Mouse (Mus musculus) midbrain, embryonic 13.5 days (tissue): ENCODE results near the gene Gm29776. TPM values are rescaled to one million over a fixed set of nuclear protein-coding genes. Genes with fewer than 3 reads are reported as not detected.

Experiments
- ATAC-seq: fragments of 200-750 bp; cut with Nextera tagmentation; 2 replicates; pipeline ENCODE4 v1.8.0; 2017; ENCODE audit warnings: mild to moderate bottlenecking, moderate TSS enrichment, moderate library complexity
- H3K27ac ChIP-seq: fragments of 300-500 bp; sonication (generic); 2 replicates; pipeline ENCODE4 v1.5.1; 2015; ENCODE audit warnings: inconsistent platforms, mild to moderate bottlenecking, moderate library complexity
- H3K27me3 ChIP-seq: fragments of 300-500 bp; sonication (generic); 2 replicates; pipeline ENCODE4 v1.6.1; 2015; ENCODE audit warnings: mild to moderate bottlenecking, inconsistent platforms
- H3K36me3 ChIP-seq: fragments of 300-500 bp; sonication (generic); 2 replicates; pipeline ENCODE4 v1.6.1; 2015; ENCODE audit warnings: mild to moderate bottlenecking, inconsistent platforms
- H3K4me1 ChIP-seq: fragments of 300-500 bp; sonication (generic); replicated peaks from 2 replicates; pipeline ENCODE4 v1.6.1; 2015; ENCODE audit warnings: inconsistent platforms
- H3K4me2 ChIP-seq: fragments of 300-500 bp; sonication (generic); replicated peaks from 2 replicates; pipeline ENCODE4 v1.6.1; 2015; ENCODE audit warnings: moderate library complexity, mild to moderate bottlenecking, inconsistent platforms
- H3K4me3 ChIP-seq: fragments of 300-500 bp; sonication (generic); replicated peaks from 2 replicates; pipeline ENCODE4 v1.5.1; 2015; ENCODE audit warnings: mild to moderate bottlenecking, inconsistent platforms
- H3K9ac ChIP-seq: fragments of 300-500 bp; sonication (generic); replicated peaks from 2 replicates; pipeline ENCODE4 v1.6.1; 2015; ENCODE audit warnings: mild to moderate bottlenecking, inconsistent platforms
- H3K9me3 ChIP-seq: fragments of 300-500 bp; sonication (generic); 2 replicates; pipeline ENCODE4 v1.6.1; 2016; ENCODE audit warnings: mild to moderate bottlenecking, inconsistent platforms
- WGBS: fragments of 180-500 bp; shearing (Covaris S2); methylation state at CpG from one replicate; pipeline ENCODE4 v1.1.7; 2015; 5-methylcytosine and 5-hydroxymethylcytosine counted together
- polyA plus RNA-seq: library from polyadenylated mRNA; unstranded; fragments of >200 nt; fragmentation: Nextera tagmentation; extraction: Ambion mirVana; gene quantifications from 2 replicates; pipeline ENCODE4 v1.2.1, GENCODE M21; 2015

Gm29776 gene
- polyA plus RNA-seq, 1 experiment from 2014 or later, result 0.32 TPM

GRCm38 (mm10) chr14:54705844-54706243, 7.2 kb upstream of the Gm29776 start:
- WGBS, result 65% methylated on average over 5 of the region's 5 CpGs

GRCm38 (mm10) chr14:54703207-54703606, 4.6 kb upstream of the Gm29776 start:
- H3K36me3 ChIP-seq, result no peaks in the 10 kb centered on the region
- 73% methylated on average over 10 of the region's 10 CpGs for WGBS
- no peak overlapping the region for H3K27ac ChIP-seq
- ATAC-seq, result no peak
- no peak overlapping the region for H3K4me2 ChIP-seq
- H3K27me3 ChIP-seq, result 0 out of 2 replicates have a peak, but pooled peaks cover 5% of the 10 kb centered on the region
- no peaks in the 10 kb centered on the region for H3K9me3 ChIP-seq
- no peak overlapping the region for H3K9ac ChIP-seq
- H3K4me3 ChIP-seq, result no peak overlapping the region
- no peaks in the 10 kb centered on the region for H3K4me1 ChIP-seq

More at GRCm38 (mm10) chr14:54705844-54706243, 7.2 kb upstream of the Gm29776 start:
- H3K27me3 ChIP-seq, result 0 out of 2 replicates have a peak, but pooled peaks cover 5% of the 10 kb centered on the region
- no peak overlapping the region for H3K4me3 ChIP-seq
- H3K36me3 ChIP-seq, result no peaks in the 10 kb centered on the region
- no peak overlapping the region for H3K27ac ChIP-seq
- no peak overlapping the region for H3K4me2 ChIP-seq
- H3K4me1 ChIP-seq, result no peaks in the 10 kb centered on the region
- H3K9ac ChIP-seq, result no peak overlapping the region
- H3K9me3 ChIP-seq, result no peaks in the 10 kb centered on the region
- ATAC-seq, result no peak

- Histone ChIP-seq H3K4me3 (no peak overlapping the region), H3K27me3 (0 out of 2 replicates have a peak, but pooled peaks cover 5% of the 10 kb centered on the region), H3K4me1 (no peaks in the 10 kb centered on the region), H3K27ac (no peak overlapping the region), H3K9me3 (no peaks in the 10 kb centered on the region), H3K4me2 (no peak overlapping the region), H3K9ac (no peak overlapping the region), H3K36me3 (no peaks in the 10 kb centered on the region)
- WGBS, result 15% methylated on average over 6 of the region's 6 CpGs
- ATAC-seq, result no peak
Observed at GRCm38 (mm10) chr14:54701298-54701697, 2.7 kb upstream of the Gm29776 start.

- no peak overlapping the region for H3K9ac ChIP-seq
- no peaks in the 10 kb centered on the region for H3K9me3 ChIP-seq
- 0 out of 2 replicates have a peak, but pooled peaks cover 5% of the 10 kb centered on the region for H3K27me3 ChIP-seq
- no peak for ATAC-seq
- no peak overlapping the region for H3K4me2 ChIP-seq
- H3K27ac ChIP-seq, result no peak overlapping the region
- 57% methylated on average over 3 of the region's 3 CpGs for WGBS
- no peaks in the 10 kb centered on the region for H3K4me1 ChIP-seq
- peaks cover 5% of the 10 kb centered on the region; the same call in 1 of the 2 replicates for H3K36me3 ChIP-seq
- H3K4me3 ChIP-seq, result no peak overlapping the region
Observed at GRCm38 (mm10) chr14:54699586-54699985, 953 bp upstream of the Gm29776 start.

GRCm38 (mm10) chr14:54696752-54697151, 1.9 kb downstream of the Gm29776 start:
- Histone ChIP-seq H3K4me1 (no peaks in the 10 kb centered on the region), H3K27me3 (no peaks in the 10 kb centered on the region), H3K4me3 (no peak overlapping the region), H3K36me3 (peaks cover 22% of the 10 kb centered on the region), H3K27ac (no peak overlapping the region), H3K4me2 (no peak overlapping the region), H3K9ac (no peak overlapping the region), H3K9me3 (no peaks in the 10 kb centered on the region)
- no peak for ATAC-seq
- WGBS, result 95% methylated on average over 4 of the region's 4 CpGs

GRCm38 (mm10) chr14:54695042-54695441, 3.6 kb downstream of the Gm29776 start:
- 90% methylated on average over 6 of the region's 6 CpGs for WGBS
- Histone ChIP-seq H3K27ac (no peak overlapping the region), H3K4me1 (no peaks in the 10 kb centered on the region), H3K4me2 (no peak overlapping the region), H3K4me3 (no peak overlapping the region), H3K9ac (no peak overlapping the region), H3K9me3 (no peaks in the 10 kb centered on the region), H3K27me3 (no peaks in the 10 kb centered on the region), H3K36me3 (peaks cover 32% of the 10 kb centered on the region)
- ATAC-seq, result no peak

GRCm38 (mm10) chr14:54687251-54687650, 11.4 kb downstream of the Gm29776 start:
- H3K36me3 ChIP-seq, result peaks cover 37% of the 10 kb centered on the region
- H3K27me3 ChIP-seq, result no peaks in the 10 kb centered on the region
- H3K9ac ChIP-seq, result peak overlapping the region; percentile 77
- H3K4me1 ChIP-seq, result peaks cover 48% of the 10 kb centered on the region
- peak overlapping the region; percentile 74 for H3K4me3 ChIP-seq
- H3K9me3 ChIP-seq, result no peaks in the 10 kb centered on the region
- peak overlapping the region; percentile 68 for H3K4me2 ChIP-seq
- ATAC-seq, result no peak
- WGBS, result 9% methylated on average over 8 of the region's 8 CpGs
- peak overlapping the region; percentile 48; the same call in 1 of the 2 replicates for H3K27ac ChIP-seq

- 0% methylated on average over 44 of the region's 44 CpGs for WGBS
- peak; percentile 97 for ATAC-seq
Observed at GRCm38 (mm10) chr14:54686522-54687143, 12.0 kb downstream of the Gm29776 start, which contains the start of gene Acin1. Gene Acin1 (minus strand): TSS chr14:54686931.

GRCm38 (mm10) chr14:54686063-54686521, 12.5 kb downstream of the Gm29776 start, which contains the start of gene 1700123O20Rik:
Gene 1700123O20Rik (plus strand): TSS chr14:54686216.
- under 1% methylated on average over 29 of the region's 41 CpGs for WGBS
- Histone ChIP-seq H3K27ac (peak within 1 kb of the TSS; percentile 95), H3K36me3 (peaks cover 40% of the 10 kb centered on the region), H3K4me2 (peak within 1 kb of the TSS; percentile 82), H3K27me3 (no peaks in the 10 kb centered on the region), H3K4me3 (peak within 1 kb of the TSS; percentile 74), H3K9ac (peak within 1 kb of the TSS; percentile 92), H3K9me3 (no peaks in the 10 kb centered on the region), H3K4me1 (peaks cover 48% of the 10 kb centered on the region)
- peak; percentile 74 for ATAC-seq

More at GRCm38 (mm10) chr14:54686522-54687143, 12.0 kb downstream of the Gm29776 start, which contains the start of gene Acin1:
- Histone ChIP-seq H3K9ac (peak within 1 kb of the TSS; percentile 92), H3K4me3 (peak within 1 kb of the TSS; percentile 74), H3K36me3 (peaks cover 37% of the 10 kb centered on the region), H3K4me1 (peaks cover 48% of the 10 kb centered on the region), H3K9me3 (no peaks in the 10 kb centered on the region), H3K4me2 (peak within 1 kb of the TSS; percentile 82), H3K27me3 (no peaks in the 10 kb centered on the region), H3K27ac (peak within 1 kb of the TSS; percentile 95)

- Histone ChIP-seq H3K27ac (peak overlapping the region; percentile 95), H3K9ac (peak overlapping the region; percentile 92), H3K9me3 (no peaks in the 10 kb centered on the region), H3K27me3 (no peaks in the 10 kb centered on the region), H3K4me1 (peaks cover 48% of the 10 kb centered on the region), H3K36me3 (peaks cover 38% of the 10 kb centered on the region), H3K4me3 (peak overlapping the region; percentile 74), H3K4me2 (peak overlapping the region; percentile 82)
- peak; percentile 5 for ATAC-seq
- WGBS, result 12% methylated on average over 8 of the region's 8 CpGs
Observed at GRCm38 (mm10) chr14:54685471-54685870, 13.2 kb downstream of the Gm29776 start.

- no peak for ATAC-seq
- Histone ChIP-seq H3K36me3 (peaks cover 45% of the 10 kb centered on the region), H3K4me1 (peaks cover 30% of the 10 kb centered on the region), H3K4me2 (no peak overlapping the region), H3K9ac (no peak overlapping the region), H3K27me3 (no peaks in the 10 kb centered on the region), H3K27ac (no peak overlapping the region), H3K9me3 (no peaks in the 10 kb centered on the region), H3K4me3 (no peak overlapping the region)
- WGBS, result 89% methylated on average over 3 of the region's 3 CpGs
Observed at GRCm38 (mm10) chr14:54682396-54682795, 16.2 kb downstream of the Gm29776 start.

- Histone ChIP-seq H3K4me1 (peaks cover 11% of the 10 kb centered on the region), H3K4me3 (no peak overlapping the region), H3K36me3 (peaks cover 70% of the 10 kb centered on the region), H3K4me2 (no peak overlapping the region), H3K27me3 (no peaks in the 10 kb centered on the region), H3K9me3 (no peaks in the 10 kb centered on the region), H3K27ac (no peak overlapping the region), H3K9ac (no peak overlapping the region)
- WGBS, result 87% methylated on average over 16 of the region's 16 CpGs
- ATAC-seq, result no peak
Observed at GRCm38 (mm10) chr14:54678657-54679304, 19.9 kb downstream of the Gm29776 start.
